Mouse (Mus musculus): ENCODE data around the gene Gid4. TPM values are rescaled to one million over a fixed set of nuclear protein-coding genes. Genes with fewer than 3 reads are reported as not detected.

The Gid4 gene
- polyA plus RNA-seq, 1 experiment from 2014 or later, result 26.6 TPM

DNA sequence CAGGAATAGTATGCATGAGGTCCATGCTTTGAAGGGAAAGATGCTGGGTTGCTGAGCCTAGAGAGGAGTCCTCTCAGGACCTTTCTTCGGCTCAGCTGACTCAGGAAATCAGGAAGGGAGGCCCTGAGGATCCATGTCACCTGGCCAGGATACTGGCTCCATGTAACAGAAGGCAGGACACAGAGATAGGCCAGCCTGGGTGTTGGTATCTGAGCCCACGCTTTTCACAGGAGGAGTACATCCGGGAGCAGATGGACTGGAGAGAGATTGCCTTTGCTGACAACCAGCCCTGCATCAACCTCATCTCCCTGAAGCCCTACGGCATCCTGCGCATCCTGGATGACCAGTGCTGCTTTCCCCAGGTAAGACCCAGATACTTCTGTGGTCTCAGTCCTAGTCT, 75.8 kb downstream of the Gid4 start:
- WGBS, result 90% methylated on average over 5 of the region's 5 CpGs
- H3K36me3 ChIP-seq, result no peaks in the 10 kb centered on the region

DNA sequence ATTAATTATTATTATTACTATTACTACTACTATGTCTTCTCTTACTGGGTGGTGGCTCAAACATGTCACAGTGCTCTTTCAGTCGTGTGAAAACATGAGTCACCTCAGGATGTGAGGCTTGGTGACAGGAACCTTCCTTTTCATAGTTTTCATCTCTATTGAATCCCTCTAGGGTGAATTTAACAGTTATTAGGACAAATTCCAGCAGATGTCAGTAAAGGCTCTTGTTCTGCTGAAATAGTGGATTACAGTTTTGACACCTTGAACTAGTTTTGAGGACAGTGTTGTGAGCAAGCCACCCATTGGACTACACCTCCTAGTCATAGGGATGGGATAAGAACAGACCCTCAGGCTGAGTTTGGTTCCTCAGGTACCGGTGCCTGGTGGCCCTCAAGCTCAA, 78.7 kb downstream of the Gid4 start:
- H3K27me3 ChIP-seq (ENCODE audit: insufficient read depth, poor library complexity, severe bottlenecking), result no peaks in the 10 kb centered on the region
- H3K9me3 ChIP-seq, result no peaks in the 10 kb centered on the region
- H3K27ac ChIP-seq, result no peak overlapping the region
- WGBS, result 73% methylated on average over 2 of the region's 2 CpGs
- H3K36me3 ChIP-seq, result no peaks in the 10 kb centered on the region
- no peak for DNase-seq (ENCODE audit: low spot score)
- H3K4me3 ChIP-seq, result no peak overlapping the region
- no peaks in the 10 kb centered on the region for H3K4me1 ChIP-seq (replicated peaks)

More for the DNA sequence above, 75.8 kb downstream of the Gid4 start:
- Histone ChIP-seq H3K4me3 (no peak overlapping the region), H3K4me1 (replicated peaks) (no peaks in the 10 kb centered on the region), H3K27me3 (ENCODE audit: insufficient read depth, poor library complexity, severe bottlenecking) (no peaks in the 10 kb centered on the region), H3K9me3 (no peaks in the 10 kb centered on the region), H3K27ac (no peak overlapping the region)
- no peak for DNase-seq (ENCODE audit: low spot score)

Other genes with a start within 250 kb of the Gid4 start
- gene Srebf1, start 194.6 kb upstream of the Gid4 start, polyA plus RNA-seq (2016; fragmentation: Nextera tagmentation; extraction: Ambion mirVana), result 45.0 and 55.8 TPM in 2 replicates
- 21.6 and 30.7 TPM in 2 replicates for gene Tom1l2, start 64.2 kb upstream of the Gid4 start, polyA plus RNA-seq (2016; fragmentation: Nextera tagmentation; extraction: Ambion mirVana)
- gene Drc3, start 63.8 kb upstream of the Gid4 start, polyA plus RNA-seq (2016; fragmentation: Nextera tagmentation; extraction: Ambion mirVana), result 2.8 and 6.0 TPM in 2 replicates
- gene Atpaf2, start 1.3 kb downstream of the Gid4 start, polyA plus RNA-seq (2016; fragmentation: Nextera tagmentation; extraction: Ambion mirVana), result 43.0 and 51.9 TPM in 2 replicates
- gene Drg2, start 37.4 kb downstream of the Gid4 start, polyA plus RNA-seq (2016; fragmentation: Nextera tagmentation; extraction: Ambion mirVana), result 131 TPM in 2 replicates
- gene Myo15, start 52.2 kb downstream of the Gid4 start, polyA plus RNA-seq (2016; fragmentation: Nextera tagmentation; extraction: Ambion mirVana), result 0.16 and 0.36 TPM in 2 replicates
- 31.9 and 33.8 TPM in 2 replicates for gene Alkbh5, start 119.2 kb downstream of the Gid4 start, polyA plus RNA-seq (2016; fragmentation: Nextera tagmentation; extraction: Ambion mirVana)